Mouse (Mus musculus) intestine, embryonic 14.5 days (tissue): Measurements from ENCODE around the gene Isg20. TPM values are rescaled to one million over a fixed set of nuclear protein-coding genes. Genes with fewer than 3 reads are reported as not detected.

Experiments used
- ATAC-seq: fragments of 200-750 bp; cut with Nextera tagmentation; replicated peaks from 2 replicates; pipeline ENCODE4 v1.8.0; 2017; ENCODE audit warnings: low read depth, moderate number of reproducible peaks, moderate TSS enrichment, moderate library complexity; ENCODE audit not compliant: low FRiP score, low TSS enrichment
- DNase-seq: peaks from one replicate; pipeline ENCODE4 v3.0.0-alpha.2; 2018; ENCODE audit warnings: low spot score
- H3K27ac ChIP-seq: fragments of 300-500 bp; sonication (generic); 2 replicates; pipeline ENCODE4 v1.5.1; 2014; ENCODE audit warnings: low read depth, mild to moderate bottlenecking, control low read depth
- H3K27me3 ChIP-seq: fragments of 300-500 bp; sonication (generic); replicated peaks from 2 replicates; pipeline ENCODE4 v1.6.1; 2014; ENCODE audit warnings: low read length, control low read depth; ENCODE audit not compliant: control insufficient read depth, insufficient read depth
- H3K36me3 ChIP-seq: fragments of 300-500 bp; sonication (generic); 2 replicates; pipeline ENCODE4 v1.6.1; 2014; ENCODE audit warnings: low read length, control low read depth; ENCODE audit not compliant: control insufficient read depth, insufficient read depth
- H3K4me1 ChIP-seq: fragments of 300-500 bp; sonication (generic); replicated peaks from 2 replicates; pipeline ENCODE4 v1.6.1; 2014; ENCODE audit warnings: low read length, control low read depth, mixed read lengths; ENCODE audit not compliant: control insufficient read depth, insufficient read depth
- H3K4me2 ChIP-seq: fragments of 300-500 bp; sonication (generic); 2 replicates; pipeline ENCODE4 v1.6.1; 2014; ENCODE audit warnings: low read length
- H3K4me3 ChIP-seq: fragments of 300-500 bp; sonication (generic); 2 replicates; pipeline ENCODE4 v1.5.1; 2014; ENCODE audit warnings: low read depth, low read length, control low read depth, mixed read lengths
- H3K9ac ChIP-seq: fragments of 300-500 bp; sonication (generic); 2 replicates; pipeline ENCODE4 v1.6.1; 2014; ENCODE audit warnings: mild to moderate bottlenecking, low read length
- H3K9me3 ChIP-seq: fragments of 300-500 bp; sonication (generic); 2 replicates; pipeline ENCODE4 v1.6.1; 2016; ENCODE audit warnings: low read length, control low read depth; ENCODE audit not compliant: control insufficient read depth
- WGBS: fragments of 180-500 bp; shearing (Covaris S2); extraction: QIAGEN DNeasy Blood & Tissue Kit; methylation state at CpG from one replicate; pipeline ENCODE4 v1.1.7; 2014; 5-methylcytosine and 5-hydroxymethylcytosine counted together
- microRNA-seq: library from miRNA; unstranded; fragments of <30 nt; microRNA quantifications from one replicate; pipeline ENCODE4, GENCODE M21; 2016
- polyA plus RNA-seq: library from polyadenylated mRNA; unstranded; fragments of >200 nt; fragmentation: Nextera tagmentation; extraction: Ambion mirVana; gene quantifications from 2 replicates; pipeline ENCODE4 v1.2.1, GENCODE M21; 2014

Gene Isg20
- polyA plus RNA-seq, 1 experiment from 2014 or later = 3.2 TPM

- no peak for ATAC-seq
- Histone ChIP-seq H3K4me2 (no peak overlapping the region), H3K4me3 (no peak overlapping the region), H3K4me1 (no peaks in the 10 kb centered on the region), H3K36me3 (no peaks in the 10 kb centered on the region), H3K9me3 (no peaks in the 10 kb centered on the region), H3K27me3 (no peaks in the 10 kb centered on the region), H3K9ac (no peak overlapping the region), H3K27ac (no peak overlapping the region)
- WGBS = 74% methylated on average over 6 of the region's 6 CpGs
- DNase-seq = no peak
Measured at GRCm38 (mm10) chr7:78958499-78959073, 45.4 kb downstream of the Isg20 start.

- Histone ChIP-seq H3K4me3 (no peak overlapping the region), H3K4me2 (no peak overlapping the region), H3K36me3 (no peaks in the 10 kb centered on the region), H3K27ac (no peak overlapping the region), H3K9ac (no peak overlapping the region), H3K4me1 (no peaks in the 10 kb centered on the region), H3K27me3 (no peaks in the 10 kb centered on the region), H3K9me3 (no peaks in the 10 kb centered on the region)
- ATAC-seq (no peak), DNase-seq (no peak)
- 82% methylated on average over 3 of the region's 3 CpGs for WGBS
Measured at GRCm38 (mm10) chr7:78963891-78964290, 50.7 kb downstream of the Isg20 start.

Small RNAs within 50 kb of the gene (microRNA-seq; reads per million reads assigned to microRNA genes)
- 14.4 reads per million, percentile 43 among the genes with 10 or more reads in this experiment for gene Mir7-2

Other genes with a start within 250 kb of the Isg20 start
- 3.6 and 4.5 TPM in 2 replicates for gene Ntrk3, start 175.4 kb upstream of the Isg20 start, polyA plus RNA-seq
- gene Mrps11, start 130.3 kb upstream of the Isg20 start, polyA plus RNA-seq = 71.7 and 73.6 TPM in 2 replicates
- 82.0 and 85.4 TPM in 2 replicates for gene Mrpl46, start 129.9 kb upstream of the Isg20 start, polyA plus RNA-seq
- gene Det1, start 66.2 kb upstream of the Isg20 start, polyA plus RNA-seq = 16.7 and 19.1 TPM in 2 replicates
- 34.2 and 37.4 TPM in 2 replicates for gene Aen, start 17.6 kb upstream of the Isg20 start, polyA plus RNA-seq
- gene Acan, start 140.1 kb downstream of the Isg20 start, polyA plus RNA-seq = 0.07 and 1.1 TPM in 2 replicates
- 2.9 TPM in 2 replicates for gene Hapln3, start 217.6 kb downstream of the Isg20 start, polyA plus RNA-seq
- 196 and 214 TPM in 2 replicates for gene Mfge8, start 235.6 kb downstream of the Isg20 start, polyA plus RNA-seq